9 mouse cellular contexts compared by ENCODE assay signal in genomic region chr10:87854408-87854807, GRCm38 (mm10). TPM values are rescaled to one million over a fixed set of nuclear protein-coding genes. Genes with fewer than 3 reads are reported as not detected.
DNase-seq lines count a peak whose midpoint lies in the region; ATAC-seq and TF ChIP-seq lines count a peak whose summit lies in the region.
"Had no signal": no experiment of that assay in that cellular context is flagged by ENCODE, and none has a peak within 500 bp of the region (broad histone marks: within the 10 kb centered on the region; RNA-seq: fewer than 3 reads in every experiment).

No protein-coding gene starts in this region.

- WGBS in neural tube, embryonic 15.5 days, result 1% methylated on average over 5 of the region's 5 CpGs
- WGBS in limb, embryonic 14.5 days, result under 1% methylated on average over 5 of the region's 5 CpGs

- no peak overlapping the region for H3K27ac ChIP-seq in neural tube, embryonic 15.5 days (replicated peaks)
- no peak overlapping the region for H3K27ac ChIP-seq in limb, embryonic 14.5 days (replicated peaks; ENCODE audit: low read depth, low read length)

- H3K4me2 ChIP-seq in neural tube, embryonic 15.5 days, result no peak overlapping the region
- no peak overlapping the region for H3K4me2 ChIP-seq in limb, embryonic 14.5 days (replicated peaks; ENCODE audit: low read depth, low read length, severe bottlenecking)

- peak; percentile 74 for DNase-seq in neural tube, embryonic 10.5 days (ENCODE audit: extremely low spot score, low spot score)
- DNase-seq in adipocyte (ENCODE audit: low spot score), result peak; percentile 77
- DNase-seq in embryo, embryonic 9.5 days (ENCODE audit: extremely low spot score), result peak; percentile 69
- DNase-seq in induced T-regulatory cell, adult 2 months (ENCODE audit: low read depth), result peak; percentile 58
- DNase-seq in limb, embryonic 14.5 days (ENCODE audit: low spot score), result peak; percentile 60
- peak; percentile 43 for DNase-seq in retina, postnatal 7 days (ENCODE audit: low read depth, low spot score)
- no peak for DNase-seq in yolk sac, embryonic 10.5 days (ENCODE audit: low spot score)

- TF ChIP-seq POLR2A in limb, embryonic 14.5 days (IDR thresholded peaks at IDR 0.05; ENCODE audit: borderline replicate concordance, extremely low read depth, insufficient read depth, insufficient read length), result no peak

- H3K4me1 ChIP-seq in neural tube, embryonic 15.5 days, result peaks cover 25% of the 10 kb centered on the region
- H3K4me1 ChIP-seq in limb, embryonic 14.5 days (ENCODE audit: control insufficient read depth, insufficient read depth, low read length), result peaks cover 25% of the 10 kb centered on the region

- H3K9me3 ChIP-seq in neural tube, embryonic 15.5 days (replicated peaks), result no peaks in the 10 kb centered on the region
- H3K9me3 ChIP-seq in limb, embryonic 14.5 days (ENCODE audit: control insufficient read depth, low read length), result no peaks in the 10 kb centered on the region

- H3K27me3 ChIP-seq in neural tube, embryonic 15.5 days (replicated peaks), result 0 out of 2 replicates have a peak, but pooled peaks cover 3% of the 10 kb centered on the region
- H3K27me3 ChIP-seq in limb, embryonic 14.5 days (ENCODE audit: control insufficient read depth, insufficient read depth, low read length), result no peaks in the 10 kb centered on the region; the same call in 1 of the 2 replicates

- ATAC-seq in neural tube, embryonic 15.5 days (ENCODE audit: low FRiP score), result no peak
- ATAC-seq in limb, embryonic 14.5 days (ENCODE audit: low FRiP score, low read depth), result no peak

- H3K9ac ChIP-seq in neural tube, embryonic 15.5 days (replicated peaks), result no peak overlapping the region
- no peak overlapping the region for H3K9ac ChIP-seq in limb, embryonic 14.5 days (ENCODE audit: low read depth, low read length, severe bottlenecking)

- H3K4me3 ChIP-seq in neural tube, embryonic 15.5 days (replicated peaks), result no peak overlapping the region
- H3K4me3 ChIP-seq in limb, embryonic 14.5 days (replicated peaks; ENCODE audit: low read length), result no peak overlapping the region
- H3K4me3 ChIP-seq: myocyte had no signal

- no peaks in the 10 kb centered on the region for H3K36me3 ChIP-seq in neural tube, embryonic 15.5 days
- no peaks in the 10 kb centered on the region for H3K36me3 ChIP-seq in limb, embryonic 14.5 days (ENCODE audit: control insufficient read depth, insufficient read depth, low read length)

RNA-seq across cellular contexts. Expression of gene Igf1, which starts 3.7 kb away (rescaled TPM):
- polyA plus RNA-seq in neural tube, embryonic 15.5 days (2015; fragmentation: Nextera tagmentation; extraction: Ambion mirVana), result 24.7 and 29.6 TPM in 2 replicates
- 71.2 and 72.4 TPM in 2 replicates for polyA plus RNA-seq in limb, embryonic 14.5 days (2012; rRNA removed)
- 83.9 and 93.6 TPM in 2 replicates for polyA plus RNA-seq in limb, embryonic 14.5 days (2014; fragmentation: Nextera tagmentation; extraction: Ambion mirVana)
